Mouse (Mus musculus): ENCODE measurements around the gene Zfp963.
"Not testable (repeated sequence)": the region's sequence is repeated elsewhere in the genome, so short reads cannot be mapped to it uniquely, and the experiment has no call there.

Zfp963 gene

DNA sequence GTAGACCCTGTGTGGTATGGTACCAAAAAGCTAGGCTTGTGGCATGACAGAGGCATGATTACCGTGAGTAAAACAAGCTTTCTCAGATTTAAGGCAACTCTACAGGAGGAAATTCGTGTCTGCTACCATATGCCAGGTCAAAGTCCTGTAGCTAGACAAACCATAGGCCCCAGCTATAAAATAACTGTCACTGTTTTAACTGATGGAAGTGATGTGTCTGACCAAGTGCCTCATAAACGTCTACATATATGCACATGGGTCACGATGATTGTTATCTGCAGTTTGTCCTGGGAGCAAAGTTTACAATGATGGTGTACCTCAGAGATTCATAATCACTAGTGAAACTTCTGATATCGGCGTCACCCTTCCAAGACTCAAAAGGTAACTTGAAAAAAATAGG, 9.0 kb downstream of the Zfp963 start:
- DNase-seq (ENCODE audit: low spot score in 2 of 2): no peak

DNA sequence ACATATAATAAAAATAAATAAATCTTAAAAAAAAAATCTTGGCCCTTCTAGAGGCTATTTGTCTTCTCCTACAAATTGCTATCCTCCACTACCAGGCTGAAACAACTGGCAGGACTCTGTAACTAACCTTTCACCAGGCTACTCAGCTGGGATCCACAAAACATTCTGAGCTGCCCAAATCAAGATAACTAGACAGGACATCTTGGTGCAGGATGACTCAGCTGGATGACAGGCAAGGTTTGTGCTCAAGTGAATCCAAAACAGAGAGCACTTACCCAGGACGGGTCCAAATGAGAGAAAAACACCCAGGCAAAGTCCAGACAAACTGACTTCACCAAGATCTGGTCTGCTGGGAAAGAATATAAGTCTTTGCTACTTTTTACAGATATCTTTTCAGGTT, 14.3 kb downstream of the Zfp963 start:
- no peak for DNase-seq (ENCODE audit: low spot score in 2 of 2)

GRCm38 (mm10) chr8:69717232-69717580, 32.6 kb downstream of the Zfp963 start:
- DNase-seq (ENCODE audit: low spot score in 2 of 2): no peak

DNA sequence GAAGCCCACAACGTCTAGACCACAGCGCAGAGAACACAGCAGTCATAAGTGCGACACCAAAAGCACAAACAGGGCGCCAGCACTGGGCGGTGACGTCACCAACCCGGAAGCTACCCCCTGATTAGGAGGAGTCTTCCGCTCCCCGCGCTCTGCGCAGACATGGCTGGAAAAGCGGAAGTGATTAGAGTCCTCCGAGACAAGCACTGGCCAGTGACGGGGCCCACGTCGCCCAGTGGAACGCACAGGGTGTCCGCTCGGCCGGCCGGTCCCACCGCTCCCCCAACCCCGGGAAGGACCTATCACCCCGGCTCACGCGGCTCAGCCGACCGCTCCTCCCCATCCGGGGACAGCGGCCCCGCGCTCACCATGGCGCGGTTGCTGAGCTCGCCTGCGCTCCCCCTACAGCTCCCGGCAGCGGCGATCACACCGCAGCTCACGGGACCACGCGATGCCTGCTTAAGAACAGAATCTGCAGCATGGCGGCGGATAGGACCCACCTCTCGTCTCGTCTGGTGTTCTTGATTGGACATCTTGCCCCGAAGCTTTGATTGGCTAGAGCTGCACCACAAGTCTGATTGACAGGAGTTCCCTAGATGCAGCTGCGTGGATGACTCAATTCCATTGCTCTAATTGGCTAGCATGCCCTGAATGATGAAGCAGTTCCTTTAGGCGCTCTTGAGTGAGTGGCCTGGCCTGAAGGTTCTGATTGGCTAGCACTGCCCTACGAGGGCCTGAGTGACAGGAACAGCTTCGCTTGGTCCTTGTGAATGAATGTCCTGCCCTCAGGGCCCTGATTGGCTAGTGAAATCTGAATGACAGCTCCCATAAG, 33.2 kb downstream of the Zfp963 start:
- peak; percentile 92 to 94 for DNase-seq (ENCODE audit: low spot score in 2 of 2)

- DNase-seq (ENCODE audit: low spot score in 2 of 2): no peak
Observed at GRCm38 (mm10) chr8:69715366-69715765, 34.4 kb downstream of the Zfp963 start.

GRCm38 (mm10) chr8:69713516-69713915, 36.3 kb downstream of the Zfp963 start:
- no peak for DNase-seq (ENCODE audit: low spot score in 2 of 2)

GRCm38 (mm10) chr8:69710624-69711023, 39.1 kb downstream of the Zfp963 start, which contains the start of gene Zfp869:
Zfp869 (minus strand) TSS chr8:69710724.
- DNase-seq (ENCODE audit: low spot score in 2 of 2): not testable (repeated sequence)

DNA sequence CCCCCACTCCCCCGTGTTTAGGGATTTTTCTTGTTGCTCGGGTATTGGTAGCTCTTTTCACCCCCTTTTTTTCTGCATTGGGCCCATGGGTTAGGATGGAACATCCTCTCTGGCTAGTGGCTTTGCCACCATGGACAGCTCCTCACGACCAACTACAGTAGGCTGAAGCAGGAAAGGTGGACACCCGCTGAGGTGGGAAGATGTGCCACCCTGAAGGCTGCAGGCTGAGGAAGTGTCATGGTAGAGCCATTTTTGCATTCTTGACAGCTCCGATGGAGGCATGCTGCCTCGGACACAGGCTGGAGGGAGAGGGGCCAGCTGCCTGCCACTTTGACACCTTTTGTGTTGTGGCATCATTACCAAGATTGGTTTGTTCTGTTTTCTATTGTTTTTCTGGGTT, 48.0 kb downstream of the Zfp963 start:
- DNase-seq (ENCODE audit: low spot score in 2 of 2): no peak

Data from thymus, postnatal 10 days (tissue).